Mouse (Mus musculus) embryo, embryonic 10.5 days (tissue): ENCODE measurements around the gene Nubpl.

Experiments used
- DNase-seq: peaks from one replicate; pipeline ENCODE4 v3.0.0-alpha.2; 2015; ENCODE audit warnings: low spot score

Gene Nubpl

GRCm38 (mm10) chr12:52242712-52243111, 145.2 kb downstream of the Nubpl start:
- DNase-seq = no peak

DNA sequence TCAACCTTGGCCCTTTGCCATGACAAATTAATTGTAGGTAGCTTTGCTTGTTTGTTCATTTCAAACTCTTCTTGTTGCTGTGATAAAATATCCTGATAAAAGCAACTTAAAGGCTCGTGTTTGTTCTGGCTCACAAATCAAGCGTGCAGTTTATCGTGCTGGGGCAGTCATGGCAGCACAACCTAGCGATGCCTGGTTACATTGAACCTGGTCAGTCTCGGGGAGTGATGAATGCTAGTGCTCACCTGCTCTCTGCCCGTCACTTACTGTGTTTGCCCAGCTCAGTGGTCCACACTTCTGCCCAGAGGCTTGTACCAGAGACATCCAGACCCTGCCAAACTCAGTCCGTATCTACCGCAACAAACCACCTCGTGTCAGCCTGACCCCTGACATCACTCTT, 149.9 kb downstream of the Nubpl start:
- DNase-seq = no peak

DNA sequence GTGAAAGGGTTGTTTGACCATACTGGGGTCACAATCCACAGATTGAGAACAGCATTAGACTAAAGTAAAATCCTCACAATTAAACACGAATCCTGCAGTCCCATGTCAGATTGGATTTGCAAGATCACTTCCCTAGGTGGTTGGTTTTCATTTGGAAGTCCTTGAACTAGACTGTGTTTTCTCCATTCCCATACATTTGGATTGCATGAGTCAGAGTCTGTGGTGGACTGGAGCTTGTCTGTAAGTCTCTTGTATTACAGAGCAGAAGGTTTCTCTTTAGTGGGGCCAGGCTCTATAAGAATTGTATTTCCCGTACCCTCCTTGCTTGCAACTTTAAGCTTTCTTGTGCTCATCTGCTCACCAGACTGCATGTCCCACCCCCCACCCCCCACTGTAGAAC, 151.0 kb downstream of the Nubpl start:
- DNase-seq = no peak

DNA sequence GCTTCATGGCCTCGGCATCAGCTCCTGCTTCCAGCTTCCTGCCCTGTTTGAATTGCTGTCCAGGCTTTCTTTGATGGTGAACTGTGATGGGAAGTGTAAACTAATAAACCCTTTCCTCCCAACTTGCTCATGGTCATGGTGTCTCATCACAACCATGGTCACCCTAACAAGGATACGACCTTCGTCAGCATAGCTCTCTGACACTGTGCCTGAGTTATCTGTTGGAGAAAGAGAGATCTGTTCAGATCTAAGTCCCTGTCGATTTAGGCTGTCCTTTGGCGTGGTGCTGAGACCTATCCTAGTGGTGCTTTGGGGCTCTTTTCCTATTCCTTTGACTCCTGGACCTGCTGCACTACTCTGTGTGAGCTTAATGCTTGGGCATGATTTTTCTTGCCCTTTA, 156.6 kb downstream of the Nubpl start:
- no peak for DNase-seq

- DNase-seq = no peak
Observed at GRCm38 (mm10) chr12:52268131-52268530, 170.6 kb downstream of the Nubpl start.

DNA sequence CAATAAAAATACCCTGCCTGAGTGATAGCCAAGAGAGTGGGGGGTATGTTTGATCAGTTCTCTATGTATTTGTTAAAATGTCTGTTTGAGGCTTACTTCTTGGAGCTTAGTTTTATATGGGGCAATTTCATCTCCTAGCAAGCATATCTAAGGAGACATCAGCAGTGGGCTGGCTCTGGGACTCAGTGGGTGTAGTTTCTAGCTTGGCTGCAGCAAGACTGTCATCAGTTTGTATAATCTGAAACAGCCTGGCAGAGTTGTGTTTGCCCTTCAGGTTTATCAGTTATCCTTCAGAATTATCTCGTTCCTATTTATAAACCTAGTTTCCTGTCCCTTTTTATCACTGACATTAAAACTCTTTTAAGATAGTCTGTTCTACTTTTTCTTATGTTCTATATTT, 175.3 kb downstream of the Nubpl start:
- no peak for DNase-seq

GRCm38 (mm10) chr12:52276320-52276719, 178.8 kb downstream of the Nubpl start:
- DNase-seq = no peak

DNA sequence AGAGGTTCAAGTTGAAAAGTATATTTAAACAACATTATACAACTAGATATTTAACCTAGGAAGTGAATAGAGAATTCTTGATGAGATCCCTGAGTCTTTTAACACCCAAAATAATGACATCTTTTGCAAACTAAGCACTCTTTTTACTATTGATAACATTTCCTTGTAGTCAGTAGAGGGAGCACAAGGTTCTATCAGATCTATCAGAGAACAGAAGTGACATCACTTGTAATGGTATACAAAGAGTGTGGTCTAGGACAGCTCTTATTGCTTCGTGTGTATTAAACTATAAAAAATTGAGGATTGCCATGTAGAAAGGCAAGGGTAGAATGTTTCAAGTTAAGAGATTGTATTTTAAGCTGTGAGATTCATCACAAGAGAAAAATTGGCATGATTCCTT, 183.7 kb downstream of the Nubpl start:
- DNase-seq = no peak

GRCm38 (mm10) chr12:52284471-52284870, 186.9 kb downstream of the Nubpl start:
- no peak for DNase-seq

GRCm38 (mm10) chr12:52286802-52287201, 189.3 kb downstream of the Nubpl start:
- no peak for DNase-seq

DNA sequence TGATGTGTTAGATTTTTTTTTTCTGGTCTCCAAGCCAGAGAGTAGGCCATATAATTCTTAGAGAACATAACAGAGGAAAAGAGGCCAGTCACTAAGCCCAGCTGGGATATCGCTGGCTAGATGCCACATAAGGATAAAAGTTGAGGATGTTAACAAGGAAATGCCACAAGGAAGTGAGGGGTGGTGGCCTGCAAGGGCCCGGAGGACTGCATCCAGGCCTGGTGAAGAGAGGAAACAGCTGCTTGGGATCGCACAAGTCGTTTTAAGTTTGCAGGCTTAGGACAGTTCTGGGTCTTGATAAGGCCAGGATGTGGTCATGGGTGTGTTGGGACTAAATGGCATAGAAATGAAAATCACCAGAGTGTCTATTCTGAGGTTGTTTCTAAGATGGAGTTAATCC, 191.0 kb downstream of the Nubpl start:
- DNase-seq = no peak

DNA sequence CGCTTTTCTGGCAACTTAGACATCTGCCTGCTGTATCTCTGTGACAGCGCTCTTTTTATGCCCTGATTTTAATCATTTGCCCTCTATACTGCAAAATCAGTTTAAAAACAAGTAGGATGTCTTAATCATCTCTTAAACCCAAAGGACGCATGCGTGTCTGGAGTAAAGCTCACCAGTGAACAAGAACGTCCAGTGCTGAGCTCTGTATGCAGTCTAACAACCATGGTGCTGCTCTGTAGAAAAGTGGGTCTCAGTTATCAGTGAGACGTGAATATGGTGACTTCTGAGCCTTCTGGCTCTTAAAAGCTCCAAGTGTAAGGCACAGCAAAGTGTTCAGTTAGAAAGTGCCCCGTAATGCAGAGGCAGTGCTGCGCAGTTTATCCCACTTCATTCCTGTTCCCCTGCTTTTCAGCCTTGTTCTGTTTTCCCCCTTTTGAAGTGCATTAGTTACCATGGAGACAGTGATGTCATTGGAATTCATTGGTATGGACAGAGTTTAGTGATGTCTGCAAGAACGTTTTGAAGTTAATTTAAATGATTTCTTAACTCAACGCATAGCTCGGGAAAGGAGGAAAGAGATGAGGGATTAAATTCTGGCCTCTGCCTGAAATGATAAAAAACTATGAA, 191.5 kb downstream of the Nubpl start:
- DNase-seq = peak; percentile 76

- peak; percentile 15 for DNase-seq
Observed at GRCm38 (mm10) chr12:52289594-52289993, 192.1 kb downstream of the Nubpl start.

GRCm38 (mm10) chr12:52293931-52294330, 196.4 kb downstream of the Nubpl start:
- no peak for DNase-seq

DNA sequence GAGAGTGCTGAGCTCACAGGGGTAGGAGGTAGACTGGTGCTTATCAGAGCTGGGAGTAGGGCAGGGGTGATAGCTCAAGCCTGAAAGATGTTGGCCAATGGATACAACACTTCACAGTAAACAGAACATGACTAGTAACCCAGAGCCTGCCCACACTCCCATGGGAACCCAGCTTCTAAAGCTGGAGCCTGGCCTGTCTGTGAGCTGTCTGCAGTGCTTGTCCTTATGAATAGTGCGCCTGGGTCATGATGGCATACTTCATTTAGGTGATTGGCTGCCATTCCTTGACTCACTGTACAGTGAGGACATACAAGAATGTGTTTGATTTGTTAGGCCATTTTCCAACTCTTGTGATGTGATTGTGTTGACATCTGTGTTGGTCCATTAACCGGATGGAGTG, 200.5 kb downstream of the Nubpl start:
- no peak for DNase-seq

- no peak for DNase-seq
Observed at GRCm38 (mm10) chr12:52298683-52299082, 201.1 kb downstream of the Nubpl start.

DNA sequence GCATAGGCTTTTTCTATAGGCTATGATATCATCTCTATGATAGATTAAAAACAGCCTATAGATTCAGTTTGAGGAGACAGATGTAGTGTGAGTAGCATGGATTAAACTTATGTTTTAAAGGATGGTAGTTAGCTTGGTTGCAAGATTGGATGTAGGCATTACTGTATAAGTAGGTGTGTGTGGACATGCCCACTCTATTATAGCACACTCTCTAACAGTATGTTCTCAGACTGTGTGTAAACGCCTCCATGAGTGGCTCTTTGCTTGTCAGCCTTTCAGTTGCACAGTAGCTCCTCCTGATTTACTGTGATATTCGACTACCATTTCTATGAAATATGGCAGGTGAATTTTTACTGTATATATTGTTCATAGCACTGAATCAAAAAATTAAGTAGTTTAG, 205.4 kb downstream of the Nubpl start:
- no peak for DNase-seq

DNA sequence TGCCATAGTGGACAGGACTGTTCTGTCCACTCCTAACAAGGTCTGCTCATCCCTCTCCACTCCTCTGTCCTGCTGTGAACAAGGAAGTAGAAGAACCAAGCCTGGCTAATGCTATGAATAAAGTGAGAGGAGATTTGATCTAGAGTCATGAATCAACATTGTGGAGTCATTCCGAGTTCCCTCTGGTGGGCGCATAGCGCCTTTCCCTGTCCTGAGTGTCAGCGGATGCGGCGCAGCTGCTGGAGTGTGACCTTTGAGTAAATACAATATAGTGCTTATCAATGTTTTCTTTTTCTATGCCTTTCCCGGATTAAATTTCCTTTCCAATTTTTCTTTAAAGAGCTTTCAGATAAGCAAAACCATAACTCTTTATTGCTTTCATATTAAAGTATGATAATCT, 208.8 kb downstream of the Nubpl start:
- no peak for DNase-seq

DNA sequence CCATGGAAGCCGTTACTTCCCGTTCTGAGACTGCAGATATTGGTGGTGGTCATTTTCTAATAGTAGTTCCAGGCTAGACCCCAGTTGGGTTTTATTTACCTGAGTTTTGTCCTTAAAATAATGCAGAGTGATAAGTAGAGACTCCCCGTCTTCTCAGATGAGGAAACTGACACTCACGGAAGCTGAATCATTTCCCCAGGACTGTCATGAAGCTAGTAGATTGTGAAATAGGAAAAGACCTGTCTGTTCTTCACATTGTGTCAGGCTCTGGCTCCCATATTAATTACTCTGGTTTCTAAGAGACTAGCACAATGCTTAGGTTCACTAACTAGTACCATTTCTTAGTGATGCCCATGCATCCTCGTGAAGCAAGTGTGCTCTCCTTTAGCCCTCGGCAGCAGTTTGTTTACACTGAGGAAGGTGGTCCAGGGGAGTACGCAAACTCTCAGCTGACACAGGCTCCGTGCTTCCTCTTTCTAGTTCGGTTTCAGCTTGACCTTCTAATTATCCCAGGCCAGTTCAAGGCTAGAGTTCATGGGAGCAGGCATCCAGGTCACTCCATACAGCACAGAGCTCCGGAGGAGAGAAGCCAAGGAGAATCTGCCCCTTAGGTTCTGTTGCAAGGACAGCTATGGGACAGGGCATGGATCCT, 209.9 kb downstream of the Nubpl start:
- no peak for DNase-seq

DNA sequence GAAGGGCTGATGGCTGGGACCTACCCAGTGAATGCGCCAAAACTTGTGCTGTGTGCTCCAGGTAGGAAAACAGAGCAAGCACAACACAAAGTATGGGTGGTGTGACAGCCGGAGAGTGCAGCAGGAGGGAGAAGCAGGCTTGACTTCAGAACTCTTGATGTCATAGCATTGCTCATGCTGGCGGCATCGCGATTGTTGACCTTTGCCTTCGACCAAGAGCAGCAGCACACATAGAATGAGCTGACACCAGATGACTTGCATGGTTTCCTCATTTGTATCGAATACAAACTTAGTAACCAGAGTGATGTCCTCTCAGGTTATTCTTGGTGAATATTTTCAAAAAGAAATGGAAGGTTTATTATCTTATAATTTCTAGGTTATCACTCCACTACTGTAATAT, 211.1 kb downstream of the Nubpl start:
- no peak for DNase-seq

- no peak for DNase-seq
Observed at GRCm38 (mm10) chr12:52314818-52315217, 217.3 kb downstream of the Nubpl start.

- peak; percentile 13 for DNase-seq
Observed at GRCm38 (mm10) chr12:52317635-52318034, 220.1 kb downstream of the Nubpl start.

DNA sequence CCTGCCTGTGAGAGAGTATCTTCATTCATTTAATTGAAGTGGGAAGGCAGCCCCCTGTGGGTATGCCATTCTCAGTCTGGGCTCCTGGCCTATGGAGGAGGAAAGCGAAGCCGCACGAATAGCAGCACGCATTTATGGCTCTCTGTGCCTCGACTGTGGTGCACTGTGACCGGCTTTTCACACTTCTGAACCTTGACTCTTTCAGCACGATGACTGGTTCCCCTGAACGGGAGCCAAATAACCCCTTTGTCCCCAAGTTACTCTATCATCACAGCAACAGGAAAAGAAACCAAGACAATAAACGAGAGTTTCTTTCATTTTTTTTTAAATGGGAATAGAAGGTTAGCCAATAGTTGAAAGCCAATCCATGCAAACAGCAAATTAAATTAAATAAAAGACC, 220.9 kb downstream of the Nubpl start:
- no peak for DNase-seq

DNA sequence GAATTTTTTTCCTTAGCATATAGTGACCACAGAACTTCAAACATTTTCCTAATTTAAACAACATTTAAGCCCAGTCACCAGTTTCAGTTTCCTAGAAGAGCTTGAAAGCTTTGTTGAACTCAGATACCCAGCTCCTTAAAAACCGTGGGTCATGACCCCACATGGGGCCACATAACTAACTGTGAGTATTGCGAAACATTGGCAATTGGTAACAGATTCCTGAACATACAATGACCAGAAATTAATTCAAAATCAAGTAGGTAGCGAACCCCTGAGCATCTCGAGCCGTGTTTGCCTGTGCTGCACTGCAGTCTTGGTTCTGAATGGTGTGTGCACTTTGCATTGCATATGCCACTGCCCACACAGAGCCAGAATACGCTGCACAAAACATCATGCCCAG, 221.6 kb downstream of the Nubpl start:
- DNase-seq = peak; percentile 18
